Mouse (Mus musculus) CH12F3 (cell line): ENCODE data around the gene Sf3a3.

Experiments
- in situ Hi-C: fragments of 300-500 bp; cut with MboI; formaldehyde crosslinking; loops from 2 replicates; pipeline ENCODE4 v1.14.3; 2020; ENCODE audit warnings: low sequenced_read_pairs

The Sf3a3 gene

GRCm38 (mm10) chr4:124772125-124772524 lies 57.5 kb downstream of the Sf3a3 start:
- in situ Hi-C loops, result no loop called here

- in situ Hi-C loops, result no loop called here
Observed at GRCm38 (mm10) chr4:124773449-124773848, 58.9 kb downstream of the Sf3a3 start.

GRCm38 (mm10) chr4:124773995-124774394 lies 59.4 kb downstream of the Sf3a3 start:
- in situ Hi-C loops, result no loop called here

- in situ Hi-C loops, result no loop called here
Observed at GRCm38 (mm10) chr4:124774429-124774828, 59.9 kb downstream of the Sf3a3 start.

GRCm38 (mm10) chr4:124781361-124781760 lies 66.8 kb downstream of the Sf3a3 start:
- in situ Hi-C loops, result no loop called here
